Mouse (Mus musculus): ENCODE results near the gene Dnmbp. TPM values are rescaled to one million over a fixed set of nuclear protein-coding genes. Genes with fewer than 3 reads are reported as not detected.

The Dnmbp gene
- polyA plus RNA-seq, 1 experiment from 2014 or later: 25.8 TPM

DNA sequence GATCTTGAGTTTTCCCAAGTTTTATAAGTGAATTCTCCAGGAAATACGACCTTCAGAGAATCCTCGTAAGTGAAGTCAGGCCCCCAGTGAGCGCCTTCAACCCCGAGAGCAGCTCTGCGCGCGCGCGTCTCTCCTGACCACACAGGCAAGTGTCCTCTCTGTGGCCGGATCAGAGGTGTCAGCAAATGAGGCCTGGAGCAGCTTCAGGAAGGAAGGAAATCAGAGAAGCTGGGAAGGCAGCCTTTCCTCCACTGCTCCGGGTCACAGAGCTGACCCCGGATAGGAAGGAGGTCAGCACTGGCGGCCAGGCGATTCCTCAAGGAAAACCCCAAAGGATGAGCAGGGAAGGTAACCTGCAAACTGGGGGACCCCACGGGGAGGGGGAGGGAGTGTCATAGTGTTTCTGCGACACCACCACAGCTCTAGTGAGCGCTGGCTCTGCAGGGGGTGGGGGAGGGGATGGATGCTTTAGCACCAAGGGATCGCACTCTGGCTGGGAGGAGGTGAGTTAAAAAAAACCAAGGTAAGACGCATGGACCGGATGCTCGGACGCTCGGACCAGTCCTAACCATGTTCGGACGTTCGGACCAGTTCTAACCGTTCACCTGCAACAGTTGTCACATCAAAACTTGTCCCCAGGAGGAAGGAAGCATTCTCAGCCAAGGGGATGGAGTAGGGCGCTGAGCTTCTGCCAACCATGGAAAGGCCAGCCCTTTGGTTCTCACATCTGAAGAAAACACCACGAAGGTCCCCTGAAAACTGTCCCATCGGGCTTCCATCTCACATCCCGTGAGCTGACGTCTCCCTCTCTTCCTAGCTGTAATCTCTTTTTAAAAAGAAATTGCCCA lies 19.3 kb downstream of the Dnmbp start:
- no peak for ATAC-seq (ENCODE audit: insufficient read depth, low FRiP score)
- no peak overlapping the region for H3K27ac ChIP-seq (ENCODE audit: low read length)
- no peaks in the 10 kb centered on the region; the same call in 1 of the 2 replicates for H3K36me3 ChIP-seq (ENCODE audit: control insufficient read depth, insufficient read depth, low read length)
- H3K9me3 ChIP-seq (replicated peaks; ENCODE audit: control insufficient read depth, low read length): 0 out of 2 replicates have a peak, but pooled peaks cover 3% of the 10 kb centered on the region
- H3K4me2 ChIP-seq (ENCODE audit: low read depth, low read length): peak overlapping the region; percentile 13
- peaks cover 14% of the 10 kb centered on the region; the same call in 1 of the 2 replicates for H3K4me1 ChIP-seq (ENCODE audit: control insufficient read depth, insufficient read depth, low read length)
- H3K27me3 ChIP-seq (ENCODE audit: control insufficient read depth, insufficient read depth, low read length): no peaks in the 10 kb centered on the region
- no peak overlapping the region for H3K4me3 ChIP-seq (replicated peaks; ENCODE audit: low read length)
- no peak overlapping the region for H3K9ac ChIP-seq (ENCODE audit: low read length)
- 34% methylated on average over 32 of the region's 32 CpGs for WGBS

GRCm38 (mm10) chr19:43919841-43920240 lies 20.1 kb downstream of the Dnmbp start:
- no peak overlapping the region for H3K27ac ChIP-seq (ENCODE audit: low read length)
- no peak overlapping the region for H3K4me2 ChIP-seq (ENCODE audit: low read depth, low read length)
- H3K36me3 ChIP-seq (ENCODE audit: control insufficient read depth, insufficient read depth, low read length): no peaks in the 10 kb centered on the region; the same call in 1 of the 2 replicates
- H3K27me3 ChIP-seq (ENCODE audit: control insufficient read depth, insufficient read depth, low read length): no peaks in the 10 kb centered on the region
- WGBS: 68% methylated on average over 4 of the region's 4 CpGs
- 0 out of 2 replicates have a peak, but pooled peaks cover 3% of the 10 kb centered on the region for H3K9me3 ChIP-seq (replicated peaks; ENCODE audit: control insufficient read depth, low read length)
- H3K4me1 ChIP-seq (ENCODE audit: control insufficient read depth, insufficient read depth, low read length): peaks cover 17% of the 10 kb centered on the region; the same call in 1 of the 2 replicates
- ATAC-seq (ENCODE audit: insufficient read depth, low FRiP score): no peak
- H3K4me3 ChIP-seq (replicated peaks; ENCODE audit: low read length): no peak overlapping the region
- no peak overlapping the region for H3K9ac ChIP-seq (ENCODE audit: low read length)

DNA sequence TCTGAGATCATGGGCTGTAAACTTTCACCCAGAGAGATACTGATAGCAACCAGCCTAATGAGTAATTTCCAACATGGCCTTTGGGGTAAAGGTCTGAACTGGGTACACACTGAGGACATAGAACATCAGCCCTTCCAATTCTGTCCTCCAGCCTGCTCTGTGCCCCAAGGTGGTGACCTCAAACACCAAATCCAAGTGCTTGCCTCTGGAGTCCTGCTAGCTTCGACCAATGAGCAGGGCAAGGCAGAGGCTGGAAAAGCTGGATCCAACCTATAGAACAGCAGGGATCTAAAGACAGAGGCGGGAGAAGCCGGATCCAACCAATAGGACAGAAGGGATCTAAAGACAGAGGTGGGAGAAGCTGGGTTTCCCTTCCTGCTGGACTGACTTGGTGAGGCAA lies 21.2 kb downstream of the Dnmbp start:
- H3K4me2 ChIP-seq (ENCODE audit: low read depth, low read length): no peak overlapping the region
- no peak for ATAC-seq (ENCODE audit: insufficient read depth, low FRiP score)
- H3K4me1 ChIP-seq (ENCODE audit: control insufficient read depth, insufficient read depth, low read length): peaks cover 17% of the 10 kb centered on the region; the same call in 1 of the 2 replicates
- no peak overlapping the region for H3K9ac ChIP-seq (ENCODE audit: low read length)
- H3K9me3 ChIP-seq (replicated peaks; ENCODE audit: control insufficient read depth, low read length): 0 out of 2 replicates have a peak, but pooled peaks cover 3% of the 10 kb centered on the region
- no peaks in the 10 kb centered on the region; the same call in 1 of the 2 replicates for H3K36me3 ChIP-seq (ENCODE audit: control insufficient read depth, insufficient read depth, low read length)
- no peak overlapping the region for H3K27ac ChIP-seq (ENCODE audit: low read length)
- no peaks in the 10 kb centered on the region for H3K27me3 ChIP-seq (ENCODE audit: control insufficient read depth, insufficient read depth, low read length)
- WGBS: 83% methylated on average over 3 of the region's 3 CpGs
- H3K4me3 ChIP-seq (replicated peaks; ENCODE audit: low read length): no peak overlapping the region

DNA sequence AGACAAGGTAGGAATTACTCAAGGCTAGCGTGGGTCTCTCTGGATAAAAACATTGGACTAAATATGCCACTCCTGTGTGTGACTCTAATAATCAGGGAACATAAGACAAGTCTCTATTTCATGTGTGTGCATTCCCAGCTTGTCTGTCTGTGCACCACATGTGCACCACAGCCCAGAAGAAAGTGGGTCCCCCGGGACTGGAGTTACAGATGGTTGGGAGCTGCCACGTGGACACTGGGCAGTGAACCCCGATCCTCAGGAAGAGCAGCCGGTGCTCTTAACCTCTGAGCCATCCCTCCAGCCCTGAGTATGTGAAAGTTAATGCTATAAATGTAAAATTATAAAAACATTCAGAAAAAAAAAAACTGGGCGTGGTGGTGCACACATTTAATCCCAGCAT lies 22.2 kb downstream of the Dnmbp start:
- Histone ChIP-seq H3K27ac (ENCODE audit: low read length) (peak overlapping the region; percentile 73; the same call in 1 of the 2 replicates), H3K4me1 (ENCODE audit: control insufficient read depth, insufficient read depth, low read length) (peaks cover 17% of the 10 kb centered on the region; the same call in 1 of the 2 replicates), H3K27me3 (ENCODE audit: control insufficient read depth, insufficient read depth, low read length) (no peaks in the 10 kb centered on the region), H3K4me3 (replicated peaks; ENCODE audit: low read length) (no peak overlapping the region), H3K9ac (ENCODE audit: low read length) (no peak overlapping the region), H3K9me3 (replicated peaks; ENCODE audit: control insufficient read depth, low read length) (no peaks in the 10 kb centered on the region), H3K36me3 (ENCODE audit: control insufficient read depth, insufficient read depth, low read length) (no peaks in the 10 kb centered on the region), H3K4me2 (ENCODE audit: low read depth, low read length) (no peak overlapping the region)
- no peak for ATAC-seq (ENCODE audit: insufficient read depth, low FRiP score)
- 77% methylated on average over 6 of the region's 6 CpGs for WGBS

DNA sequence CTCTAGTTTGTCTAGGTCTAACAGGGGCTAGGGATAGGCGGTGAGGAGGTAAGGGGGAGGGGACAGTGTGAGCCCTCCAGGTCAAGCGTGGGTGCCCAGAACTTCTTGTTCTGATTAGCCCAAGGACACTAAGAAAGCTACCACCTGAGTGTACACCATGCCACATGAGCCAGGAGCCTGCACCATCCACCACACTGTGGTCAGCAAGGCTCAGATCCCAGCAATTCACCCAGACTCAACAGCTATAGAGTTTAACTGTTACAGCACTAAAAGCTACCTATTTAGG lies 22.6 kb downstream of the Dnmbp start:
- WGBS: 81% methylated on average over 2 of the region's 2 CpGs
- H3K27me3 ChIP-seq (ENCODE audit: control insufficient read depth, insufficient read depth, low read length): no peaks in the 10 kb centered on the region
- peak overlapping the region; percentile 44 for H3K4me2 ChIP-seq (ENCODE audit: low read depth, low read length)
- H3K4me3 ChIP-seq (replicated peaks; ENCODE audit: low read length): no peak overlapping the region
- H3K9me3 ChIP-seq (replicated peaks; ENCODE audit: control insufficient read depth, low read length): no peaks in the 10 kb centered on the region
- peak overlapping the region; percentile 73 for H3K27ac ChIP-seq (ENCODE audit: low read length)
- ATAC-seq (ENCODE audit: insufficient read depth, low FRiP score): no peak
- H3K4me1 ChIP-seq (ENCODE audit: control insufficient read depth, insufficient read depth, low read length): peaks cover 17% of the 10 kb centered on the region; the same call in 1 of the 2 replicates
- H3K9ac ChIP-seq (ENCODE audit: low read length): 0 out of 2 replicates have a peak overlapping the region, but pooled peaks have one; percentile 7
- H3K36me3 ChIP-seq (ENCODE audit: control insufficient read depth, insufficient read depth, low read length): no peaks in the 10 kb centered on the region

GRCm38 (mm10) chr19:43916586-43917405 lies 23.2 kb downstream of the Dnmbp start:
- H3K9ac ChIP-seq (ENCODE audit: low read length): 0 out of 2 replicates have a peak overlapping the region, but pooled peaks have one; percentile 7
- H3K27me3 ChIP-seq (ENCODE audit: control insufficient read depth, insufficient read depth, low read length): no peaks in the 10 kb centered on the region
- peak overlapping the region; percentile 18; the same call in 1 of the 2 replicates for H3K4me3 ChIP-seq (replicated peaks; ENCODE audit: low read length)
- whole genome bisulfite sequencing: 48% methylated on average over 21 of the region's 21 CpGs
- peak overlapping the region; percentile 73 for H3K27ac ChIP-seq (ENCODE audit: low read length)
- peaks cover 17% of the 10 kb centered on the region; the same call in 1 of the 2 replicates for H3K4me1 ChIP-seq (ENCODE audit: control insufficient read depth, insufficient read depth, low read length)
- H3K9me3 ChIP-seq (replicated peaks; ENCODE audit: control insufficient read depth, low read length): no peaks in the 10 kb centered on the region
- peak; percentile 90 for ATAC-seq (ENCODE audit: insufficient read depth, low FRiP score)
- H3K36me3 ChIP-seq (ENCODE audit: control insufficient read depth, insufficient read depth, low read length): no peaks in the 10 kb centered on the region
- peak overlapping the region; percentile 44 for H3K4me2 ChIP-seq (ENCODE audit: low read depth, low read length)

DNA sequence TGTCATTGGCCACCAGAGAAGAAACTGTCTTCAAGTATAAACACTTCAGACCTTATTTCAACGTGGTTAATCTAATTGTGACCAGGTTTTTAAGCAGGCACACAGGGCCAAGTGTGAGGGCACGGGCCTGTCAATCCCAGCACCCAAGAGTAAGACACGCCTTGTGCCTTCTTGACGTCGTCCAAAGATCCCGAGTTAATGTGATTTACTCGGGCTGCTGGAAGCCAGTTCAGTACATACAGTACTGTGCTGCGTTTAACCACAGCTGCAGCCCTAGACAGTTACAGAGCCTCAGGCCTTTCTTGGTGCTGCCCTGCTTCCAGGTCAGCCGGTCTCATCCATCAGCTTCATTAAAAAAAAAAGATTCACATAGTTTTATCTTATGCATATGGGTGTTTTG lies 24.6 kb downstream of the Dnmbp start:
- no peak for ATAC-seq (ENCODE audit: insufficient read depth, low FRiP score)
- H3K4me2 ChIP-seq (ENCODE audit: low read depth, low read length): no peak overlapping the region
- 62% methylated on average over 9 of the region's 9 CpGs for WGBS
- H3K9ac ChIP-seq (ENCODE audit: low read length): no peak overlapping the region
- H3K27me3 ChIP-seq (ENCODE audit: control insufficient read depth, insufficient read depth, low read length): no peaks in the 10 kb centered on the region
- H3K36me3 ChIP-seq (ENCODE audit: control insufficient read depth, insufficient read depth, low read length): no peaks in the 10 kb centered on the region
- H3K27ac ChIP-seq (ENCODE audit: low read length): no peak overlapping the region
- H3K4me3 ChIP-seq (replicated peaks; ENCODE audit: low read length): no peak overlapping the region
- no peaks in the 10 kb centered on the region for H3K9me3 ChIP-seq (replicated peaks; ENCODE audit: control insufficient read depth, low read length)
- peaks cover 14% of the 10 kb centered on the region; the same call in 1 of the 2 replicates for H3K4me1 ChIP-seq (ENCODE audit: control insufficient read depth, insufficient read depth, low read length)

GRCm38 (mm10) chr19:43914986-43915385 lies 25.0 kb downstream of the Dnmbp start:
- Histone ChIP-seq H3K27ac (ENCODE audit: low read length) (no peak overlapping the region), H3K4me3 (replicated peaks; ENCODE audit: low read length) (no peak overlapping the region), H3K4me2 (ENCODE audit: low read depth, low read length) (no peak overlapping the region), H3K4me1 (ENCODE audit: control insufficient read depth, insufficient read depth, low read length) (peaks cover 14% of the 10 kb centered on the region; the same call in 1 of the 2 replicates), H3K36me3 (ENCODE audit: control insufficient read depth, insufficient read depth, low read length) (no peaks in the 10 kb centered on the region), H3K27me3 (ENCODE audit: control insufficient read depth, insufficient read depth, low read length) (no peaks in the 10 kb centered on the region), H3K9me3 (replicated peaks; ENCODE audit: control insufficient read depth, low read length) (no peaks in the 10 kb centered on the region), H3K9ac (ENCODE audit: low read length) (no peak overlapping the region)
- 84% methylated on average over 9 of the region's 9 CpGs for WGBS
- ATAC-seq (ENCODE audit: insufficient read depth, low FRiP score): no peak

Measured in stomach, embryonic 16.5 days (tissue).